Mouse (Mus musculus) midbrain, embryonic 15.5 days (tissue): ENCODE results near the gene Myzap. TPM values are rescaled to one million over a fixed set of nuclear protein-coding genes. Genes with fewer than 3 reads are reported as not detected.
A peak's percentile ranks its signal among the peaks of the same experiment; 100 is the strongest.

Experiments
- ATAC-seq: fragments of 200-750 bp; cut with Nextera tagmentation; replicated peaks from 2 replicates; pipeline ENCODE4 v1.8.0; 2017; ENCODE audit warnings: moderate TSS enrichment
- H3K27ac ChIP-seq: fragments of 300-500 bp; sonication (generic); 2 replicates; pipeline ENCODE4 v1.5.1; 2015; ENCODE audit warnings: mild to moderate bottlenecking, inconsistent platforms
- H3K27me3 ChIP-seq: fragments of 300-500 bp; sonication (generic); replicated peaks from 2 replicates; pipeline ENCODE4 v1.6.1; 2015; ENCODE audit warnings: inconsistent platforms
- H3K36me3 ChIP-seq: fragments of 300-500 bp; sonication (generic); replicated peaks from 2 replicates; pipeline ENCODE4 v1.6.1; 2015; ENCODE audit warnings: inconsistent platforms
- H3K4me1 ChIP-seq: fragments of 300-500 bp; sonication (generic); 2 replicates; pipeline ENCODE4 v1.6.1; 2015; ENCODE audit warnings: inconsistent platforms
- H3K4me2 ChIP-seq: fragments of 300-500 bp; sonication (generic); 2 replicates; pipeline ENCODE4 v1.6.1; 2015; ENCODE audit warnings: inconsistent platforms, mild to moderate bottlenecking, moderate library complexity
- H3K4me3 ChIP-seq: fragments of 300-500 bp; sonication (generic); 2 replicates; pipeline ENCODE4 v1.5.1; 2015; ENCODE audit warnings: mild to moderate bottlenecking, inconsistent platforms
- H3K9ac ChIP-seq: fragments of 300-500 bp; sonication (generic); 2 replicates; pipeline ENCODE4 v1.6.1; 2015; ENCODE audit warnings: mild to moderate bottlenecking, inconsistent platforms
- H3K9me3 ChIP-seq: fragments of 300-500 bp; sonication (generic); 2 replicates; pipeline ENCODE4 v1.6.1; 2016; ENCODE audit warnings: inconsistent platforms
- WGBS: fragments of 180-500 bp; shearing (Covaris S2); methylation state at CpG from one replicate; pipeline ENCODE4 v1.1.7; 2015; ENCODE audit warnings: mixed read lengths; 5-methylcytosine and 5-hydroxymethylcytosine counted together
- polyA plus RNA-seq: library from polyadenylated mRNA; unstranded; fragments of >200 nt; fragmentation: Nextera tagmentation; extraction: Ambion mirVana; gene quantifications from 2 replicates; pipeline ENCODE4 v1.2.1, GENCODE M21; 2015

Myzap gene
- polyA plus RNA-seq, 1 experiment from 2014 or later: 3.1 TPM

GRCm38 (mm10) chr9:71592577-71593285, 571 bp upstream of the Myzap start:
- Histone ChIP-seq H3K9ac (peak overlapping the region; percentile 60; the same call in 1 of the 2 replicates), H3K27ac (no peak overlapping the region), H3K9me3 (no peaks in the 10 kb centered on the region), H3K27me3 (no peaks in the 10 kb centered on the region; the same call in 1 of the 2 replicates), H3K4me3 (peak overlapping the region; percentile 61), H3K4me1 (peaks cover 10% of the 10 kb centered on the region; the same call in 1 of the 2 replicates), H3K36me3 (no peaks in the 10 kb centered on the region), H3K4me2 (peak overlapping the region; percentile 92)
- 36% methylated on average over 6 of the region's 6 CpGs for WGBS
- no peak; the same call in 1 of the 2 replicates for ATAC-seq

- Histone ChIP-seq H3K9me3 (no peaks in the 10 kb centered on the region), H3K4me1 (peaks cover 10% of the 10 kb centered on the region; the same call in 1 of the 2 replicates), H3K4me2 (no peak overlapping the region), H3K36me3 (no peaks in the 10 kb centered on the region), H3K27ac (no peak overlapping the region), H3K27me3 (no peaks in the 10 kb centered on the region; the same call in 1 of the 2 replicates), H3K4me3 (no peak overlapping the region), H3K9ac (no peak overlapping the region)
- 77% methylated on average over 5 of the region's 5 CpGs for WGBS
- no peak for ATAC-seq
These were observed 1.1 kb downstream of the Myzap start for GRCm38 (mm10) chr9:71591106-71591505.

GRCm38 (mm10) chr9:71589771-71590170, 2.4 kb downstream of the Myzap start:
- H3K9me3 ChIP-seq: no peaks in the 10 kb centered on the region
- no peak overlapping the region for H3K27ac ChIP-seq
- H3K4me1 ChIP-seq: peaks cover 10% of the 10 kb centered on the region; the same call in 1 of the 2 replicates
- no peak overlapping the region for H3K4me2 ChIP-seq
- no peak for ATAC-seq
- H3K4me3 ChIP-seq: no peak overlapping the region
- no peak overlapping the region for H3K9ac ChIP-seq
- WGBS: 66% methylated on average over 7 of the region's 7 CpGs
- no peaks in the 10 kb centered on the region for H3K36me3 ChIP-seq
- H3K27me3 ChIP-seq: no peaks in the 10 kb centered on the region; the same call in 1 of the 2 replicates

- no peak overlapping the region for H3K9ac ChIP-seq
- WGBS: 80% methylated on average over 2 of the region's 2 CpGs
- H3K36me3 ChIP-seq: no peaks in the 10 kb centered on the region
- H3K27ac ChIP-seq: no peak overlapping the region
- H3K4me2 ChIP-seq: no peak overlapping the region
- H3K4me1 ChIP-seq: peaks cover 10% of the 10 kb centered on the region; the same call in 1 of the 2 replicates
- H3K9me3 ChIP-seq: no peaks in the 10 kb centered on the region
- H3K27me3 ChIP-seq: no peaks in the 10 kb centered on the region; the same call in 1 of the 2 replicates
- no peak for ATAC-seq
- no peak overlapping the region for H3K4me3 ChIP-seq
These were observed 3.1 kb downstream of the Myzap start for GRCm38 (mm10) chr9:71588930-71589592.

GRCm38 (mm10) chr9:71586408-71586807, 5.8 kb downstream of the Myzap start:
- WGBS: 67% methylated on average over 3 of the region's 3 CpGs
- Histone ChIP-seq H3K9ac (no peak overlapping the region), H3K27me3 (no peaks in the 10 kb centered on the region), H3K4me2 (no peak overlapping the region), H3K9me3 (no peaks in the 10 kb centered on the region), H3K4me3 (no peak overlapping the region), H3K4me1 (no peaks in the 10 kb centered on the region), H3K27ac (no peak overlapping the region), H3K36me3 (no peaks in the 10 kb centered on the region)
- no peak for ATAC-seq

- Histone ChIP-seq H3K4me3 (no peak overlapping the region), H3K27me3 (no peaks in the 10 kb centered on the region), H3K4me2 (no peak overlapping the region), H3K4me1 (no peaks in the 10 kb centered on the region), H3K9me3 (no peaks in the 10 kb centered on the region), H3K27ac (no peak overlapping the region), H3K9ac (no peak overlapping the region), H3K36me3 (no peaks in the 10 kb centered on the region)
- 68% methylated on average over 1 of the region's 1 CpGs for WGBS
- no peak for ATAC-seq
These were observed 9.4 kb downstream of the Myzap start for GRCm38 (mm10) chr9:71582771-71583170.

- Histone ChIP-seq H3K4me2 (no peak overlapping the region), H3K36me3 (no peaks in the 10 kb centered on the region), H3K9ac (no peak overlapping the region), H3K9me3 (no peaks in the 10 kb centered on the region), H3K4me1 (no peaks in the 10 kb centered on the region), H3K27ac (no peak overlapping the region), H3K4me3 (no peak overlapping the region), H3K27me3 (no peaks in the 10 kb centered on the region)
- ATAC-seq: no peak
- 59% methylated on average over 7 of the region's 7 CpGs for WGBS
These were observed 13.1 kb downstream of the Myzap start for GRCm38 (mm10) chr9:71578896-71579564.

GRCm38 (mm10) chr9:71574440-71574839, 17.7 kb downstream of the Myzap start:
- Histone ChIP-seq H3K9me3 (no peaks in the 10 kb centered on the region), H3K9ac (no peak overlapping the region)

GRCm38 (mm10) chr9:71573771-71574340, 18.3 kb downstream of the Myzap start:
- H3K9ac ChIP-seq: no peak overlapping the region
- no peak for ATAC-seq

More at GRCm38 (mm10) chr9:71574440-71574839, 17.7 kb downstream of the Myzap start:
- H3K4me2 ChIP-seq: no peak overlapping the region
- ATAC-seq: no peak
- H3K36me3 ChIP-seq: no peaks in the 10 kb centered on the region
- H3K4me1 ChIP-seq: no peaks in the 10 kb centered on the region
- no peak overlapping the region for H3K27ac ChIP-seq
- H3K4me3 ChIP-seq: no peak overlapping the region
- no peaks in the 10 kb centered on the region for H3K27me3 ChIP-seq
- WGBS: 85% methylated on average over 3 of the region's 3 CpGs

GRCm38 (mm10) chr9:71571150-71571633, 21.0 kb downstream of the Myzap start:
- Histone ChIP-seq H3K36me3 (no peaks in the 10 kb centered on the region), H3K9ac (no peak overlapping the region), H3K4me2 (no peak overlapping the region), H3K4me1 (no peaks in the 10 kb centered on the region), H3K9me3 (no peaks in the 10 kb centered on the region), H3K27ac (no peak overlapping the region), H3K4me3 (no peak overlapping the region), H3K27me3 (no peaks in the 10 kb centered on the region)
- ATAC-seq: no peak
- WGBS: 83% methylated on average over 7 of the region's 7 CpGs

More at GRCm38 (mm10) chr9:71573771-71574340, 18.3 kb downstream of the Myzap start:
- H3K4me3 ChIP-seq: no peak overlapping the region
- no peaks in the 10 kb centered on the region for H3K27me3 ChIP-seq
- no peaks in the 10 kb centered on the region for H3K4me1 ChIP-seq
- H3K27ac ChIP-seq: no peak overlapping the region
- no peaks in the 10 kb centered on the region for H3K36me3 ChIP-seq
- no peak overlapping the region for H3K4me2 ChIP-seq
- WGBS: 84% methylated on average over 6 of the region's 6 CpGs
- H3K9me3 ChIP-seq: no peaks in the 10 kb centered on the region

- Histone ChIP-seq H3K4me1 (no peaks in the 10 kb centered on the region), H3K27ac (no peak overlapping the region), H3K27me3 (no peaks in the 10 kb centered on the region), H3K36me3 (no peaks in the 10 kb centered on the region), H3K9me3 (no peaks in the 10 kb centered on the region), H3K4me3 (no peak overlapping the region), H3K9ac (no peak overlapping the region), H3K4me2 (no peak overlapping the region)
- 69% methylated on average over 7 of the region's 7 CpGs for WGBS
- no peak for ATAC-seq
These were observed 22.0 kb downstream of the Myzap start for GRCm38 (mm10) chr9:71570170-71570569.
